Mouse (Mus musculus): ENCODE data around the gene Gm10642.

DNA sequence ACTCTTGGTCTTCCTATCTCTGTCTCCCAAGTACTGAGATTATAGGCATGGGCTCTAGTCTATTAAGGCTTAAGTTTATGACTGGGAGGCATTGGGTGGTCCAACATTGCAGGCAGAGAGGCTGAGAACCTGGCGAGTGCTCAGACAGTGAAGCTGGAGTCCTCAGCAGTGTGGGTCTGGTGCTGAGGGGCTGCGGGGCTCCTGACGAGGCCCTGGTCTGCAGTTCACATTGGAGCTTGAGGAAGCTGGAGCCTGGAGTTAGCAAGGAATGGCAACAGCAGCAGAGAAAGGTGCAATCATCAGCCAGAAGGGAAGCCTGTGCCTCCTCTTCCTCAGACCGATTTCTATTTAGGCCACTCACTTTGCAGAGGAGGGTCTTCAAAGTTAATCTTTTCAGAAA lies 8.8 kb downstream of the Gm10642 start:
- no peak for TF ChIP-seq CTCF (IDR thresholded peaks at IDR 0.05; ENCODE audit: extremely low read depth, insufficient read depth, insufficient read length, insufficient replicate concordance)
- TF ChIP-seq POLR2A (IDR thresholded peaks at IDR 0.05; ENCODE audit: low read depth, low read length) = no peak
